Mouse (Mus musculus) fat pad, adult 2 months (tissue): ENCODE measurements around the gene Sacs.

Experiments used
- DNase-seq: peaks from one replicate; pipeline ENCODE4 v3.0.0-alpha.2; 2011; ENCODE audit warnings: low read depth, low spot score; ENCODE audit errors: extremely low read depth

The Sacs gene

GRCm38 (mm10) chr14:61160920-61161319 is 22.7 kb downstream of the Sacs start:
- DNase-seq, result no peak

GRCm38 (mm10) chr14:61161367-61162334 is 23.4 kb downstream of the Sacs start:
- DNase-seq, result no peak

GRCm38 (mm10) chr14:61164461-61164860 is 26.2 kb downstream of the Sacs start:
- DNase-seq, result no peak

DNA sequence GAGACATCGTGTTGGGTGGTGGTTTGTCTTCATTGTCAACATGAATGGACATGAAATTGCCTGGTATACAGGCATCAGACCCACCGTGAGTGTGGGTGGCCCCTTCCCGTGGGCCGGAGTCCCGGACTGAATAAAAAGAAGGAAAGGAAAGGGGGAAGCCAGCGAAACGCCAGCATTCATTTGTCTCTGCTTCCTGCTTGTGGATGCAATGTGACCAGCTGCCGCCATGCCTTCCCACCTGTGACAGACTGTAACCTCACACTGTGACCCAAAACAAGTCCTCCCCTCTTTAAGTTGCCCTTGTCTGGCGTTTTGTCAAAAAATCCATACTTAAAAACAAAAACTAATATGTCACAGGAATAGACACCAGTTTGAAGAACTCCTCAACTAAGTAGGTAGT is 27.7 kb downstream of the Sacs start:
- no peak for DNase-seq

DNA sequence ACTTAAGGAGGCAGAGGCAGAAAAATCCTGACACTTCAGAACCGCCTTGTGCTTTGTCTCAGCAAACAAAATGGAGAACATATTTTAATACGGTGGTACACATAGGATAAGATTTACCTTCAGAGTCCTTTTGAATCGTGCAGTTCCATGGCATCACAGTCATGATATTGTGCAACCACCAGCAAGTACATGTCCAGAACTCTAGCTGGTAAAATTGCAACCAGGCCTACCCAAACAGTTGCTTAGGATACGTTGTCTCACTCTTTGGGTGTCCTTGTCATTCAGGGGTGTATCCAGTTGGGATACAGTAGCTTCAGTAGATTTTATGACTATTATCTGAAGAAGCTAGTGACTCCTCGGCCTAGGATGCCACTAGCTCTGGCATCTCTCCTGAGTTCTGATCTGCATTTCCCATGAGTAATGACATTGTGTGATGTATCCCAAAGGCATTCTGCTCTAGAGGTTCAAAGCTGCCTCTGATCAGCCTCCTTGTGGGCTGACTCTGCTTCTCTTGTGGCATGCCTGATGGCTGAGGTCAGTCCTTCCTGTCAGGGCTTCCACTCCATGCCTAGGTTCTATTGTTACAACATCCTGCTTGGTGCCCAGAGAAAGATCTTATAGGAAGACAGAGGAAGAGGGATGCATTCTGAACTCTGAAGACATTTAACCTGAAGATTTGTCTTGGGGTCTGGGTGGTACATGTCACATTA is 33.2 kb downstream of the Sacs start:
- DNase-seq, result no peak

- no peak for DNase-seq
Observed at GRCm38 (mm10) chr14:61172548-61173158, 34.4 kb downstream of the Sacs start.

DNA sequence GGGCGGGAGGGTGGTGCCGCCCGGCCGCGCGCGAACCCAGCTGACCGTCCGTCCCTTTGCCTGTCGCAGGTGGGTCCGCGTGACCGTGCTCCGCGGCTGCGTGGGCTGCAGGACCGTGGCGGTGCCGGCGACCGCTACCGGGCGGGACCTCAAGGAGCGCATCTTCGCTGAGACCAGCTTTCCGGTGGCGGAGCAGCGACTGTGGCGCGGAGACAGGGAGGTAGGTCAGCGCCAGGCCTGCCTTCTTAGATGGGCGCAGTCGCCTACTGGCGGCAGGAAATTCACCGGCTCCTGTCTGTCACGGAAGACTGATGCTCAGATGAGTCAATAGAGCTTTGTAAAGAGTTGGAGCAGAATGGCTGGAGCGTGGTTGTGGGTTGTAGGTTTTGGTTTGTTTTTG is 35.0 kb downstream of the Sacs start:
- no peak for DNase-seq

- no peak for DNase-seq
Observed at GRCm38 (mm10) chr14:61191904-61192303, 53.6 kb downstream of the Sacs start.

DNA sequence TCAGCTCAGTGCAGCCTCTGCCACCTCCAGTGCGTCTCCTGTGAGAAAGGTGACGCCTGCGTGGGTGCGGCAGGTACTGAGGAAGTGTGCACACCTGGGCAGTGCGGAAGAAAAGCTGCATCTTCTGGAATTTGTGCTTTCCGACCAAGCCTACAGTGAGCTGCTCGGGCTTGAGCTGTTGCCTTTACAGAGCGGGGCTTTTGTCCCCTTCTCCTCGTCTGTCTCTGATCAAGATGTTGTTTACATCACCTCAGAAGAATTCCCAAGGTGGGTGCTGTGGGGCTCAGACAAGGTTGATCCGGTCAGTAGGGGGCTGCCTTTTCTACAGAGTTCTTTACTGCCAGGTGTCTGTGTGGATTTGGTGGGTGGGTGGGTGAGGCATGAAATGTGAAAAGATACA is 54.1 kb downstream of the Sacs start:
- DNase-seq, result no peak

GRCm38 (mm10) chr14:61194416-61194815 is 56.2 kb downstream of the Sacs start:
- DNase-seq, result no peak

DNA sequence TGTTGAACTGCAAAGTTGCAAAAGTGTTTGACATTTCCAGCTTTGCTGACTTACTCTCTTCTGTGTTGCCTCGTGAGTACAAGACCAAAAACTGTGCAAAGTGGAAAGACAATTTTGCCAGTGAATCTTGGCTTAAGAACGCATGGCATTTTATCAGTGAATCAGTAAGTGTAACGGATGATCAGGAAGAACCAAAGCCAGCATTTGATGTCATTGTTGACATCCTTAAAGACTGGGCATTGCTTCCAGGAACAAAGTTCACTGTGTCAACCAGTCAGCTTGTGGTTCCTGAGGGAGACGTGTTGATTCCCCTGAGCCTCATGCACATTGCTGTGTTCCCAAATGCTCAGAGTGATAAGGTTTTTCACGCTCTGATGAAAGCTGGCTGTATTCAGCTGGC is 71.9 kb downstream of the Sacs start:
- no peak for DNase-seq

DNA sequence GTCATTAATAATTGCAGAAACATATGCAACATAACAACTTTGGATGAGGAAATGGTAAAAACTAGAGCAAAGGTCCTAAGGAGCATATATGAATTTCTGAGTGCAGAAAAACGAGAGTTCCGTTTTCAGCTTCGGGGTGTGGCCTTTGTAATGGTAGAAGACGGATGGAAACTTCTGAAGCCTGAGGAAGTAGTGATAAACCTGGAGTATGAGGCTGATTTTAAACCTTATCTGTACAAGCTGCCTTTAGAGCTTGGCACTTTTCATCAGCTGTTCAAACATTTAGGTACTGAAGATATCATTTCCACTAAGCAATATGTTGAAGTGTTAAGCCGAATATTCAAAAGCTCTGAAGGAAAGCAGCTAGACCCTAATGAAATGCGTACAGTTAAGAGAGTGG is 73.5 kb downstream of the Sacs start:
- DNase-seq, result no peak

DNA sequence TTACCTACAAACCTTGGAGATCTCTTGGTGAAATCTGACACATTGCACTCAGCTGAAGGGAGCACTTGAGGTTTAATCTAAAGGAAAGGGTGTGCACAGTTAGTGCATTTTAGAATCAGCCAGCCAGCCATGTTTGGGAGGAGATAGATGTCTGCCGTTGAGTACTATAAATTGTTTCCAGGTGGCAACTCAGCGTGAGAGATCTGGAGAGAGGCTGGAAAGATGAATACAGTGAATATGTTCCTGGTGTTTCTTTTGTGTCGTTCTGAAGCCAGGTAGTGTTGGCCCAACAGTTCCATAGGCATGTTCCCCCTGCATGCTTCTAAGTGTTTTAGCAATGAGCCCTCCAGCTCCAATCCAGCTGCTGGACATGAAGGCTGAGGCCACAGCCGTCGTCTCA is 82.9 kb downstream of the Sacs start:
- no peak for DNase-seq

GRCm38 (mm10) chr14:61222506-61222905 is 84.2 kb downstream of the Sacs start:
- DNase-seq, result no peak

- no peak for DNase-seq
Observed at GRCm38 (mm10) chr14:61223740-61224139, 85.5 kb downstream of the Sacs start.

DNA sequence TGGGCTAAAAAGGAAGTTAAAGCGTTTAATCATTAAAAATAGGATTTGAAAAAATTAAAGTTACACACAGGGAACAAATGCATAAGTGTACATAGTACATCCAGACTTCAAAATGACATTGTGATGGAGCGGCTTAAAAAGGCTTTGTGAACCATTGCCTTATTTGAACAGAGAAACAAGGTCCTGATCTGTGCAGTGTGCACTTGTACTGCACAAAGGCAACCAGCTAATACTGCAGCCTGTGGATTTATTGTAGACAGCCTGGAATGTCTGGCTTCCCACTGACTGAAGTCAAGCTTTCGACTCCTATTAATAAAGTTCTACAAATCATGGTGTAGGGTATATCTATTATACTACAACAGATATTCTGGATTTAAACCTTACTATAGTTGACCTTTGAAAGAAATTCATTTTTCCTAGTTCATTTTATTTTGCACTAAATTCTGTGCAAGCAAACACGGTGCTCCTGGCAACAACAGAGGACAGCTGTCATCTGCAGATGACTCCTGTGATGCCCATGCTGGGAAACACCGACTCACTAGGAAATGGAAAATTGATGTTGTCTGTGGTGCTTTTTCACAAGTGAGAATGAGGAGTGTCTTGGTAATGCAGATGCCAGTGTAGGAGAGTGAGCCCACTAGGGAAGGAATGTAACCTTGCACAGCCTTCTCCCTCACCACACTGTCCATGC is 86.3 kb downstream of the Sacs start:
- DNase-seq, result no peak

GRCm38 (mm10) chr14:61226151-61226550 is 87.9 kb downstream of the Sacs start:
- no peak for DNase-seq

GRCm38 (mm10) chr14:61229763-61230162 is 91.5 kb downstream of the Sacs start:
- DNase-seq, result no peak

GRCm38 (mm10) chr14:61230179-61230578 is 91.9 kb downstream of the Sacs start:
- DNase-seq, result no peak

GRCm38 (mm10) chr14:61232016-61232568 is 93.8 kb downstream of the Sacs start:
- DNase-seq, result no peak
